Mouse (Mus musculus): ENCODE results near the gene Psme2b. TPM values are rescaled to one million over a fixed set of nuclear protein-coding genes. Genes with fewer than 3 reads are reported as not detected.
"Not testable (repeated sequence)": the region's sequence is repeated elsewhere in the genome, so short reads cannot be mapped to it uniquely, and the experiment has no call there.

The Psme2b gene
- total RNA-seq (2021): 4.6 TPM in 1 of 2 replicates, not detected in the other
- long read RNA-seq, partial matches to known transcripts: 0 of 2 reads
- long read RNA-seq, other reads (novel, unspliced or antisense): 0 of 2 reads

GRCm38 (mm10) chr11:48946090-48946489 is at the start of gene Psme2b:
TSS of gene Psme2b (minus strand) at chr11:48946190.
- not testable (repeated sequence) for DNase-seq

DNA sequence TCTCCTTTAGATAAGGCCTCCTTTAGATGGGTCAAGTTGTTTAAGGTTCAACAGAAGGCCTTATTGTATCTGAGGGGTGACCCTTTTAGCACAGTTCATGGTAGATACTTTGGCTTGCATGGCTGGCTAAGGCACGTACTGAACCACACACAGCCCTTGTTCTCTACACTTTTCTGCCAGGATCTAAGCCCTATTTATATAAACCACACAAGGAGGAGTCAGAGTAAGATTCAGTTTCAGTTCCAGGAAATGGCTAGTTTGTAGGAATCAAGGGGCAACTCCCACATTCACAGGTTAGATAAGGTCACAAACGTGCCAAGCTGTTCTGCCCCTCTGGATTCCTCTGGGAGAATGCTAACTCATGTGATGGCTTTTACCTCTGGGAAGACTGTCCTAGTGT is 48.0 kb upstream of the Psme2b start, which contains the start of gene Tgtp1:
Gene Tgtp1, minus strand, starts transcription at position 155 of the 400 bp plus-strand sequence.
- not testable (repeated sequence) for DNase-seq

- DNase-seq: peak; percentile 2
Measured at GRCm38 (mm10) chr11:48993296-48993695, 47.3 kb upstream of the Psme2b start.

DNA sequence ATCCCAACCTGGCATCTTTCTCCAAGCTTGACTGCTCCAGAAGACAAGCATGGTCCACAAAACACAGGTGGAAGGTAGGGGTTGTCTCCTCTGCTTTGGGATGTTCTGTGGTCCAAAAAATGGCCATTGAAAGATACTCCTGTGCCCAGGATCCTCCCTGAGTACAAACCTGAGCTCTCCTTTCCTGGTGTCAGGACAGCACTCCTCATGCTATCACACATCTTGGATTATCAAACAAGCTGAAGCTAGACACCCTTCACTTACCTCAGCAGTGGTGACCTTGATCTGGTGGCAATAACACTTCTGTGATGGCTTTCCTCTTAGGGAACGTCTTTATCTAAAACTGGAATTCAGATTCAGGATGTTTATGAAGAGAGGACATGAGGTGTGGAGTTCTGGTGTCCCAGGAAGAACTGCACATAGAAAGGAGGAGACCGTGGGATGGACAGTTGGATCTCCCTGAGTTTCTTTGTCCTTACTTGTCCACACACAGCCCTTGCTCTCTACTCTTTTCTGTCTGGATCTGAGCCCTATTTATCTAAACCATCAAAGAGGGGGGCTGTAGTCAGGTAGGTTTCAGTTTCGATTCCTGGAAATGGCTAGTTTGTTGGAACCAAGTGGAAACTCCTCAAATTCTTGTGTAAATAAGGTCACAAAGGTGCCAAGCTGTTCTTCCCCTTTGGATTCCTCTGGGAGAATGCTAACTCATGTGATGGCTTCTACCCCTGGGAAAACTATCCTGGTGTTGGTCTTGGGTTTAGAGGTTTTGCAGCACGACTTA is 45.9 kb upstream of the Psme2b start, which contains the start of gene Gm12185:
Gene Gm12185, minus strand, starts transcription at position 487 of the 781 bp plus-strand sequence.
- not testable (repeated sequence) for DNase-seq

DNA sequence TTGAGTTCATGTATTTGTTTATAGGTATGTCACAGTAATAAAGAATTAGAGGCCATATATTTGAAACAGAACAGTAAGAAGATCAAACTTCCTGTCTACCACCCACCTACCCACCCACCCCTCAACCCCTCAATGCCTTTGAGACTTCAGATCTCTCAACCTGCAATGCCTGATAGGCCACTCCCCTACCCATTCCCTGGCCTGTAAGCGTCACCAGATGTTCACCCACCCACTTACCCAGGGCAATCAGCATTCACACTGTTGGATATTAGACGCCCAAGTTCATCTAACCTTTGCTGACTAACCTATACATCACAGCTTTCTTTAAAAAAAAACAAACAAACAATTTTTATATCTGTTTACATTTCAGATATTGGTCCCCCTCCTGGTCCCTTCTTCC is 44.0 kb upstream of the Psme2b start:
- not testable (repeated sequence) for DNase-seq

- DNase-seq: not testable (repeated sequence)
Measured at GRCm38 (mm10) chr11:48988219-48988618, 42.2 kb upstream of the Psme2b start.

DNA sequence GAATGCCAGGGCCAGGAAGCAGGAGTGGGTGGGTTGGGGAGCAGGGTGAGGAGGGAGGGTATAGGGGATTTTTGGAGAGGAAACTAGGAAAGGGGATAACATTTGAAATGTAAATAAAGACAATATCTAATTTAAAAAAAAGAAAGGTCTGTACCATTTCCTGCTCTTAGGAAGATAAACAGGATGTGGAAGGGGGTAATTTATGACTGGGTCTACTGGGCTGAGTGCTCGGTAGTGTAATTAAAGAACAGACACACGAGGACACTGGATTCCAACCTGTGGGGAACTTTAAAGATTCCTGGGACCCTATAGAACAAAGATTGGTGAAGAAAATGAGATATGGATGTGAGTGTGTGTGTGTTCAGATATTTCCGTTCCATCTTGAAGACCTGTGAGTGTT is 36.9 kb upstream of the Psme2b start:
- not testable (repeated sequence) for DNase-seq

DNA sequence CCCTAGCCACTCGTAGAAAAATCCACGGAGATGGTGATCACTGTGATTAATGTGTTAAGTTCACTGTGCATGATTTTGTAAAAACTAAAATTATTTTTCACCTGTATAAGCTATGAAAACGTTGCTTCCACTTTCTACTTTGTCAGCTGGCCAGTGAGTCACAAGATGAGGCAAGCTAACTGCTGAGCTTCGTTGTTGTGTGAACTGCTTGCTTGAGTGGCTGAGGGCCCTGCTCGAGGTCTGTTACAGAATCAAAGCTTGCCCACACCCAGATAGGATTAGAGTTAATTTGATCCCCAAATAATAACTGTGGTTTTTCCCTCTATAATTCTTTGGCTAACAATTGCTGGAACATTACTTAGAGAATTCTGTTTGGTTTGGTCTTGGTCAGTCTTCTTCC is 34.1 kb upstream of the Psme2b start:
- not testable (repeated sequence) for DNase-seq

GRCm38 (mm10) chr11:48979251-48979650 is 33.3 kb upstream of the Psme2b start, which contains the start of gene 9930111J21Rik1:
TSS of gene 9930111J21Rik1 (minus strand) at chr11:48979398.
- DNase-seq: not testable (repeated sequence)

- not testable (repeated sequence) for DNase-seq
Measured at GRCm38 (mm10) chr11:48978240-48978939, 32.4 kb upstream of the Psme2b start, which contains the start of gene Olfr56. TSS of gene Olfr56 (plus strand) at chr11:48978889.

GRCm38 (mm10) chr11:48974686-48975085 is 28.7 kb upstream of the Psme2b start:
- not testable (repeated sequence) for DNase-seq

GRCm38 (mm10) chr11:48939286-48939685 is 6.7 kb downstream of the Psme2b start:
- DNase-seq: not testable (repeated sequence)

DNA sequence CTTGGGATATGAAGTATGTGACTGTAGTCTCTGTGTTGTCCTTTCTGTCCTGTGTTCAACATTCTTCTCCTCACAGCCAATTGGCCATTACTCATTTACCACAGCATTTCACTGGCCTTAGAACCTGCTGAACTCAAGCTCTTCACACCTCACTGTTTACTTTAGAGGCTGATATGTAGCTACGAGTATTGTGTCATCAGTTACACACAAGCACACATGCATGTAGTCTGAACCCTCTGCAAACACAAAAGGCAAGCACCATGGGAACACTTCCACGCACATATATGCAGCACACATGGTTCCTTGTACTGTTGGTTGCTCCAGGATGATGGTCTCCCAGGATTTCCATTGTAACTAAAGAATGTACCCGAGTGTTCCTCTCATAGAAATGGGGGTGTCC is 10.7 kb downstream of the Psme2b start:
- not testable (repeated sequence) for DNase-seq

GRCm38 (mm10) chr11:48933923-48934322 is 12.1 kb downstream of the Psme2b start:
- not testable (repeated sequence) for DNase-seq

DNA sequence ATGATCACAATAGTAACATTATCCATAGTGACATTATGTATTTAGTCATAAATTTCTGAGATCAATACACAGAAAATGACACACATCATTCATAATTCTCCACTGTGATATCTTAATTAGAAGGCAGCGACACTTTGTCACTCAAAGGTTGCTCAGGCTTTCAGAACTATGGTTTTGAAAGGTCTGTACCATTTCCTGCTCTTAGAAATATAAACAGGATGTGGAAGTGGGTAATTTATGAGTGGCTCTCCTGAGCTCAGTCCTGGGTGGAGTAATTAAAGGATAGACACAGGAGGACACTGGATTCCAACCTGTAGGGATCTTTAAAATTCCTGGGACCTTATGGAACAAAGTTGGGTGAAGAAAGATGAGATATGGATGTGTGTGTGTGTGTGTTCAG is 12.6 kb downstream of the Psme2b start:
- not testable (repeated sequence) for DNase-seq

GRCm38 (mm10) chr11:48928068-48928467 is 17.9 kb downstream of the Psme2b start:
- not testable (repeated sequence) for DNase-seq

- not testable (repeated sequence) for DNase-seq
Measured at GRCm38 (mm10) chr11:48926437-48926836, 19.6 kb downstream of the Psme2b start.

GRCm38 (mm10) chr11:48923818-48924217 is 22.2 kb downstream of the Psme2b start:
- DNase-seq: not testable (repeated sequence)

GRCm38 (mm10) chr11:48918380-48918779 is 27.6 kb downstream of the Psme2b start:
- DNase-seq: no peak

GRCm38 (mm10) chr11:48913611-48914010 is 32.4 kb downstream of the Psme2b start:
- no peak for DNase-seq

DNA sequence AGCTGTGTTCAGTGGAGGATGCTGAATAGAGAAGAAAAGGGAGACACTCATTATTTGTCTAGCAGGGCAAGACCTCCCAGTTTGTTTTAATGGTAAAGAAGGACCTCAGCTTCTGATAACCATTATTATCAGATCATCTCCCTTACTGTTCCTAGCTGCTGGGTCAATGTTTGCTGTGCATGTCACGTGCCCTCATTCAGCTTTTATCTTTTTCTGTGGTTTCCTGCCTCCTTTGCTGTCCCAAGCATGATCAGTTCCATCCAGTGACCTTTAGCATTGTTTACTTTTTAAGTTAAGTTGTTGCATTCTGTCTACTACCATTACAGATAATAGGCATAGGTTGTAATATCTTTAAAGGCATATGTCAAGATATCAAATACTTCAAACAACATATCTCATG is 37.5 kb downstream of the Psme2b start:
- no peak for DNase-seq

DNA sequence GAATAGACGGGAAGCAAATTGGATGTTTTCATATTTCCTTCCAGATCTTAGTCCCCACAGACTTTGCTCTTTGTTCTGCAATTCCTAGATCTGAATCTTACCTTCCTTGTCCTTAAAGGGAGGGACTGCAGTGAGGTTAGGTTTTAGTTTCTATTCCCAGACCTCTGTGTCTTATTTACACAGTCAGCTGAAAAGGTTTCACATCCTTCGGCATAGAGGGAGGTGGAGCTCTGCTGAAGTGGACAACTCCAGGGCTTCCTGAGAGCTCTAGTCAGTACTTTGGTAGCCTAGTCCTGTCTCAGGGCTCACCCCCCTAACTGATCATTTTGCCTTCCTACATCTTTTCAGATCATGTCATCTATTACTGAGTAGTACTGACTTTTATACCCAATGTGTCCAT is 44.0 kb downstream of the Psme2b start, which contains the start of gene Gm5431:
Gene Gm5431, minus strand, starts transcription at position 194 of the 400 bp plus-strand sequence.
- no peak for DNase-seq

- not testable (repeated sequence) for DNase-seq
Measured at GRCm38 (mm10) chr11:48901567-48901930, 44.4 kb downstream of the Psme2b start.

Data from adrenal gland, postnatal 25 days (tissue).